ENCODE assay signal across 8 mouse cellular contexts in the genomic region with DNA sequence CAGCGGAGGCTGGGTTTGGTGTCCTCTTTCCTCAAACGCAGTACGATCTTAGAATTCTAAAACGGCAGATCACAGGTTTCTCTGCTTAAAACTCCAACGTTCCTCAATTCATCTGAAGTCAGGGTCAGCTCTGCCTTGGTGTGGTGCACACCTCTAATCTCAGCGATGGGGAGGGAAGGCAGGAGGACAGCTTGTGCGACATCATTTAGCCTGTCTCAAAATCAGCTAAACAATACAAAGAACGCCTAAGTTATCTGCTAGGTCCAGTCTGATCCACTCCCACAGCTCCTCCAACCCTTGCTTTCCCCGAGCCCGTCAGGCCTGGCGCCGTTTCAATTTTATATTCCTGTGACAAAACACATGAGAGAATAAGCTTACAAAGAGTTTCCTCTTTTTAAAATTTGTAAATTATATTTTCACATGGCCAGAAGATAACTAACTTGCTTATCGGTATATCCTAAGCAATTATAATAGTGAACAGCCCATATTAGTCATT. TPM values are rescaled to one million over a fixed set of nuclear protein-coding genes. Genes with fewer than 3 reads are reported as not detected.
DNase-seq lines count a peak whose midpoint lies in the region; ATAC-seq lines count a peak whose summit lies in the region.

No protein-coding gene starts in this region.

- no peak overlapping the region for H3K27ac ChIP-seq in kidney, embryonic 14.5 days (ENCODE audit: low read depth, low read length)
- peak overlapping the region; percentile 81 for H3K27ac ChIP-seq in embryonic facial prominence, embryonic 10.5 days (replicated peaks)
- no peak overlapping the region for H3K27ac ChIP-seq in heart, embryonic 15.5 days
- no peak overlapping the region for H3K27ac ChIP-seq in liver, embryonic 13.5 days
- no peak overlapping the region for H3K27ac ChIP-seq in stomach, embryonic 14.5 days (ENCODE audit: low read length)

- 0 out of 2 replicates have a peak, but pooled peaks cover 3% of the 10 kb centered on the region for H3K4me1 ChIP-seq in kidney, embryonic 14.5 days (ENCODE audit: control insufficient read depth, insufficient read depth, low read length)
- H3K4me1 ChIP-seq in embryonic facial prominence, embryonic 10.5 days = peaks cover 10% of the 10 kb centered on the region
- H3K4me1 ChIP-seq in heart, embryonic 15.5 days (replicated peaks) = peaks cover 4% of the 10 kb centered on the region
- H3K4me1 ChIP-seq in liver, embryonic 13.5 days (replicated peaks) = peaks cover 12% of the 10 kb centered on the region
- peaks cover 3% of the 10 kb centered on the region; the same call in 1 of the 2 replicates for H3K4me1 ChIP-seq in stomach, embryonic 14.5 days (ENCODE audit: control insufficient read depth, insufficient read depth, low read length)

- no peak for DNase-seq in kidney, adult 18-20 months
- no peak for DNase-seq in embryonic facial prominence, embryonic 10.5 days (ENCODE audit: low spot score)
- DNase-seq in liver, embryonic 13.5 days = no peak
- no peak for DNase-seq in urinary bladder, adult 2 months (ENCODE audit: low spot score)
- DNase-seq in c-Kit-positive CD71-positive TER-119-positive erythroid progenitor cells, embryonic 14.5 days (ENCODE audit: low spot score) = no peak

- peak overlapping the region; percentile 60; the same call in 1 of the 2 replicates for H3K9ac ChIP-seq in kidney, embryonic 14.5 days (ENCODE audit: low read depth, low read length)
- peak overlapping the region; percentile 33; the same call in 1 of the 2 replicates for H3K9ac ChIP-seq in heart, embryonic 15.5 days
- peak overlapping the region; percentile 67 for H3K9ac ChIP-seq in liver, embryonic 13.5 days
- H3K9ac ChIP-seq in stomach, embryonic 14.5 days (replicated peaks; ENCODE audit: low read depth, low read length) = peak overlapping the region; percentile 33

- peak overlapping the region; percentile 38 for H3K4me3 ChIP-seq in kidney, embryonic 14.5 days (ENCODE audit: low read length)
- H3K4me3 ChIP-seq in embryonic facial prominence, embryonic 10.5 days = peak overlapping the region; percentile 56
- peak overlapping the region; percentile 45 for H3K4me3 ChIP-seq in heart, embryonic 15.5 days
- peak overlapping the region; percentile 61 for H3K4me3 ChIP-seq in liver, embryonic 13.5 days (replicated peaks)
- H3K4me3 ChIP-seq in stomach, embryonic 14.5 days (ENCODE audit: low read depth, low read length) = peak overlapping the region; percentile 32

- WGBS in kidney, embryonic 14.5 days = 20% methylated on average over 13 of the region's 13 CpGs
- WGBS in embryonic facial prominence, embryonic 10.5 days = 32% methylated on average over 13 of the region's 13 CpGs
- 17% methylated on average over 13 of the region's 13 CpGs for WGBS in heart, embryonic 15.5 days
- 35% methylated on average over 13 of the region's 13 CpGs for WGBS in liver, embryonic 13.5 days (ENCODE audit: insufficient replicate concordance)
- WGBS in stomach, embryonic 14.5 days = 19% methylated on average over 13 of the region's 13 CpGs

- no peaks in the 10 kb centered on the region for H3K27me3 ChIP-seq in kidney, embryonic 14.5 days (ENCODE audit: control insufficient read depth, insufficient read depth, low read length)
- H3K27me3 ChIP-seq in embryonic facial prominence, embryonic 10.5 days (replicated peaks; ENCODE audit: low read depth, poor library complexity, severe bottlenecking) = no peaks in the 10 kb centered on the region
- no peaks in the 10 kb centered on the region for H3K27me3 ChIP-seq in heart, embryonic 15.5 days
- no peaks in the 10 kb centered on the region for H3K27me3 ChIP-seq in liver, embryonic 13.5 days
- no peaks in the 10 kb centered on the region for H3K27me3 ChIP-seq in stomach, embryonic 14.5 days (ENCODE audit: control insufficient read depth, insufficient read depth, low read length)

- peak; percentile 25; the same call in 1 of the 2 replicates for ATAC-seq in kidney, embryonic 14.5 days (ENCODE audit: low FRiP score, low TSS enrichment)
- ATAC-seq in heart, embryonic 15.5 days (replicated peaks; ENCODE audit: insufficient number of reproducible peaks, insufficient read depth, low FRiP score, low read depth) = peak; percentile 22; the same call in 1 of the 2 replicates
- ATAC-seq in liver, embryonic 13.5 days (ENCODE audit: low read depth) = 0 out of 2 replicates have a peak, but pooled peaks have one; percentile 21
- no peak for ATAC-seq in stomach, embryonic 14.5 days (ENCODE audit: insufficient number of reproducible peaks, insufficient read depth, low FRiP score, low read depth)

- H3K4me2 ChIP-seq in kidney, embryonic 14.5 days (replicated peaks; ENCODE audit: low read depth, low read length) = peak overlapping the region; percentile 65
- peak overlapping the region; percentile 79 for H3K4me2 ChIP-seq in heart, embryonic 15.5 days
- peak overlapping the region; percentile 78 for H3K4me2 ChIP-seq in liver, embryonic 13.5 days
- H3K4me2 ChIP-seq in stomach, embryonic 14.5 days (replicated peaks; ENCODE audit: low read depth, low read length) = peak overlapping the region; percentile 57

- peaks cover under 1% of the 10 kb centered on the region; the same call in 1 of the 2 replicates for H3K36me3 ChIP-seq in kidney, embryonic 14.5 days (ENCODE audit: control insufficient read depth, insufficient read depth, low read length)
- peaks cover 2% of the 10 kb centered on the region for H3K36me3 ChIP-seq in embryonic facial prominence, embryonic 10.5 days (replicated peaks)
- H3K36me3 ChIP-seq in heart, embryonic 15.5 days = no peaks in the 10 kb centered on the region; the same call in 1 of the 2 replicates
- H3K36me3 ChIP-seq in liver, embryonic 13.5 days = no peaks in the 10 kb centered on the region
- H3K36me3 ChIP-seq in stomach, embryonic 14.5 days (ENCODE audit: control insufficient read depth, insufficient read depth, low read length) = peaks cover 1% of the 10 kb centered on the region; the same call in 1 of the 2 replicates

- H3K9me3 ChIP-seq in kidney, embryonic 14.5 days (ENCODE audit: control insufficient read depth, low read length) = no peaks in the 10 kb centered on the region
- H3K9me3 ChIP-seq in embryonic facial prominence, embryonic 10.5 days = no peaks in the 10 kb centered on the region
- H3K9me3 ChIP-seq in heart, embryonic 15.5 days (replicated peaks) = no peaks in the 10 kb centered on the region
- no peaks in the 10 kb centered on the region for H3K9me3 ChIP-seq in liver, embryonic 13.5 days (replicated peaks)
- no peaks in the 10 kb centered on the region for H3K9me3 ChIP-seq in stomach, embryonic 14.5 days (ENCODE audit: control insufficient read depth, low read depth, low read length)

RNA-seq across cellular contexts. Expression of a gene that starts 13.1 kb away (rescaled TPM):
- not detected in 2 replicates for polyA plus RNA-seq in kidney, embryonic 14.5 days (2014; fragmentation: Nextera tagmentation; extraction: Ambion mirVana)
- polyA plus RNA-seq in embryonic facial prominence, embryonic 10.5 days (2016; fragmentation: Nextera tagmentation; extraction: Ambion mirVana) = 0.40 and 0.46 TPM in 2 replicates
- polyA plus RNA-seq in heart, embryonic 15.5 days (2015; fragmentation: Nextera tagmentation; extraction: Ambion mirVana) = not detected in 2 replicates
- 0.16 TPM in 1 of 2 replicates, not detected in the other for polyA plus RNA-seq in liver, embryonic 13.5 days (2015; fragmentation: Nextera tagmentation; extraction: Ambion mirVana)
- polyA plus RNA-seq in stomach, embryonic 14.5 days (2014; fragmentation: Nextera tagmentation; extraction: Ambion mirVana) = 0.53 TPM in 1 of 2 replicates, not detected in the other
- not detected in 2 replicates for polyA plus RNA-seq in urinary bladder, adult 2 months (2012; rRNA removed)

RNA-seq across cellular contexts. Expression of a gene that starts 43.4 kb away (rescaled TPM):
- polyA plus RNA-seq in kidney, embryonic 14.5 days (2014; fragmentation: Nextera tagmentation; extraction: Ambion mirVana) = 6.4 and 7.1 TPM in 2 replicates
- polyA plus RNA-seq in embryonic facial prominence, embryonic 10.5 days (2016; fragmentation: Nextera tagmentation; extraction: Ambion mirVana) = 3.7 and 4.0 TPM in 2 replicates
- 3.0 and 3.1 TPM in 2 replicates for polyA plus RNA-seq in heart, embryonic 15.5 days (2015; fragmentation: Nextera tagmentation; extraction: Ambion mirVana)
- 9.7 and 10.0 TPM in 2 replicates for polyA plus RNA-seq in liver, embryonic 13.5 days (2015; fragmentation: Nextera tagmentation; extraction: Ambion mirVana)
- polyA plus RNA-seq in stomach, embryonic 14.5 days (2014; fragmentation: Nextera tagmentation; extraction: Ambion mirVana) = 7.1 and 9.7 TPM in 2 replicates
- polyA plus RNA-seq in urinary bladder, adult 2 months (2012; rRNA removed) = 17.7 and 19.8 TPM in 2 replicates

RNA-seq across cellular contexts. Expression of a gene that starts 51.6 kb away (rescaled TPM):
- polyA plus RNA-seq in kidney, embryonic 14.5 days (2014; fragmentation: Nextera tagmentation; extraction: Ambion mirVana) = 44.2 and 64.6 TPM in 2 replicates
- 42.7 and 46.2 TPM in 2 replicates for polyA plus RNA-seq in embryonic facial prominence, embryonic 10.5 days (2016; fragmentation: Nextera tagmentation; extraction: Ambion mirVana)
- 31.7 and 34.7 TPM in 2 replicates for polyA plus RNA-seq in heart, embryonic 15.5 days (2015; fragmentation: Nextera tagmentation; extraction: Ambion mirVana)
- polyA plus RNA-seq in liver, embryonic 13.5 days (2015; fragmentation: Nextera tagmentation; extraction: Ambion mirVana) = 15.7 and 17.7 TPM in 2 replicates
- 51.4 and 52.4 TPM in 2 replicates for polyA plus RNA-seq in stomach, embryonic 14.5 days (2014; fragmentation: Nextera tagmentation; extraction: Ambion mirVana)
- polyA plus RNA-seq in urinary bladder, adult 2 months (2012; rRNA removed) = 20.7 and 22.4 TPM in 2 replicates
